Mouse (Mus musculus): Measurements from ENCODE around the gene Ckap2.

Ckap2 gene

DNA sequence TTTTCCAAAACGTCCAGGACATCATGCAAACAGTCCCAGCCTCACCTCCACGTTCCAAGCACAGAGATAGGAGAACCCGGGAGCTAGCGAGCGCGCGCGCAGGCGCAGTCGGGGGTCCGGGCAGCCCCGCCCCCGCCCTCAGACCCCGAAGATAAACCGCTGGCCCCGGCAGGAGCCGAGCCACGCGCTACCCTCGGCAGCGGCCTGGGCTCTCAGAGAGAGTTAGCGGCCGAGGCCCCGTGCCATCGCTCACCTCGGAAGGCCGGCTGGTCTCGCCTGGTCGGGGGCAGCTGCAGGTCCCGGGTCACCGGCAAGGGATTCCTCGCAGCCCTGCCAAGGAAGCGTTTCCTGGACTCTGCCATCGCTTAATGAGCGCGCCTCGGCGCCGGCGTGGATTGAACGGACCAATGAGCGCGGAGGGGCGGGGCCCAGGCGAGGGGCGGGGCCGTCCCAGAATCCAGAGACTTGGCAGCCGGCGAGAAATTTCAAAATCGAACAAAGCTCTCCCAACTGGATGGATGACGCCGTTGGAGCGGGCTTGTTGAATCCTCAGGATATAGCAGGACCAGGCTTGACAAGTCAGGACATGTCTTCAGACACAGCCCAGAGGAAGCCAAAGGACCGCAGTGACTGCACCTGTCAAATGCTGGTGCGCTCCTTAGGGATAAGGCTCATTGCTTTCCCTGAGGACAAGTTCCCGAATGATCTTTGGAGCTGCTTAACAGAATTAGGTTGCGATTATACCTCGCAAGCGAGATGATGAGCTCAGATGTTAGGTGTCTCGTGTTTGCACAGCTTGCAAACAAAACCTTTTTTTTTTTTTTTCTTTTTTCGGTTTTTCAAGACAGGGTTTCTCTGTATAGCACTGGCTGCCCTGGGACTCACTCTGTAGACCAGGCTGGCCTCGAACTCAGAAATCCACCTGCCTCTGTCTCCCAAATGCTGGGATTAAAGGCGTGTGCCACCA, at the start of gene Ckap2:
TSS of gene Ckap2 (minus strand) at position 389 of the 967 bp plus-strand sequence.
- DNase-seq (ENCODE audit: low spot score in 2 of 2): peak; percentile 71 to 81

DNA sequence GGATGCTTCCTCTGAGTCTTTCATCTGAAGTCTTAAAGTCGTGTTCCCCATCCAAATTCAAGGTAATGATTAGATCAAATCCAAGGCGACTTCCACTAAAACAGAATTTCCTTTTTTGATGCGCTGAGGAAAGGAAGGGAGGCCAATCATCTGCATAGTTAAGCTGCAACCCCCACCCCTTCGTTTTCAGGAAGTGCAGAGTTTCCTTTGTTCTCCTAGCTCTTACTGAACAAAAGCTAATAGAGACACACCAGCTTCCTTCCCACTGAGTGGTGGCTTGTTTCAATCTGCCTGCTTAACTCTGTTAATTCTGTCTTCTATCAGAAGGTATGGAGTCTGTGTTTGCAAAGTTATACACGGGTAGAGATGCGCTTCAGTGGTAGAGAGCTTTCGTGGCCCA, 43.0 kb upstream of the Ckap2 start:
- DNase-seq (ENCODE audit: low spot score in 2 of 2): no peak

DNA sequence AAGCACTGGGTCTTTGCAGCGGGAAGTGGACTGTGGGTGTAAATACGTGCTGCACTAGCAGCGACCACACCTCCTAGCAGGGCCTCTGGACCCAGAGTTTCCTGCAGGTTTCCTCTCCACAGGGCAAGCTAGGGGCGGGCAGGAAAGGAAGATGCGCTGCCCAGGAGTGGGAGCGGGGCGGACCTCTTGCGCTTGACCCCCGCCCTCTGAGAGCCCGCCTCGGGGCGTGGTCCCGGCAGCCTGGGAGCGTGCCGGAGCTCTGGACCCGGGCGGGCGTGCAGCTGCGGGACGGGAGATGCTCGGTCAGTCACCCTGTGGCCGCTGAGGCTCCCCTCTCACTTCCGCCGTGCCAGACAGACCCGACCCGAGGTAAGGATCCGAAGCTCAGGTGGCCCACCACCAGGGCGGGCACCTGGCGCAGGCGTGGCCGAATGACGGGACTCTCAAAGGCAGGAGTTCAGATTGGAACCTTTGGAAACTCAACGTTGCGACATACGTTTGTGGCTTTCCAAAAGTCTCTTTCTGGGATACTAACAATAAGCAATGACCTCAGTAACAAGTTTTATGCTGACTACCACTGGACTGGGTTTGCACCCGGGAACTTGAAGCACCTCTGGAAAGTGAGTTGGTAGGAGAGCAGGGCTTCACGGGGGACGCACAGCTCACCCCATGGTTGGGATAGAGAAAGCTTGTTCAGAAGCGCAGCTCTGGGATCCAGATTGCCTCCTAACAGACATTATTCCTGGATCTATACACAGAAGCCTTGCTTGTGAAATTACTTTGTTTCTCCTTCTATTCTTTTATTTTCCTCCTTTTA, 41.6 kb upstream of the Ckap2 start, which contains the start of gene Thsd1:
TSS of gene Thsd1 (plus strand) at position 253 of the 817 bp plus-strand sequence.
- DNase-seq (ENCODE audit: low spot score in 2 of 2): peak in 1 of 2 experiments; percentile 7

DNA sequence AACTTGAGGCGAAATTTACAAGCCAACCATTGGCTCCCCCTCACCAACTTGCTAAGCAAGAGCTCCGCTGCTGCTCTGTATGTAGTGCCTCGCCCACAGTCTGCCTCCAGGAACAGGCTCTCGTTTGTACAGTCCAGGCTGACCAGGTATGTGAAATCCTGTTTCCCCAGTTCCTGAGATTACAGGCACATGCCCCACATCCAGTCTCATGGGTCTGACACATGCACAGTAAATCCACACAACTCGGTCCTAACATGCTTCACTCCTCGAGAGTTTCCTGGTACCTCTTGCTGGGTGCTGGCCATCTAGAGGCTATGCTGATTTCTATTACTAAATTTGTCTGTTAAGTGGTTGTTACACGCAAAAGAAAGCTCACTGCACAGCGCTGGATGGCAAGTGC, 40.7 kb upstream of the Ckap2 start:
- no peak for DNase-seq (ENCODE audit: low spot score in 2 of 2)

DNA sequence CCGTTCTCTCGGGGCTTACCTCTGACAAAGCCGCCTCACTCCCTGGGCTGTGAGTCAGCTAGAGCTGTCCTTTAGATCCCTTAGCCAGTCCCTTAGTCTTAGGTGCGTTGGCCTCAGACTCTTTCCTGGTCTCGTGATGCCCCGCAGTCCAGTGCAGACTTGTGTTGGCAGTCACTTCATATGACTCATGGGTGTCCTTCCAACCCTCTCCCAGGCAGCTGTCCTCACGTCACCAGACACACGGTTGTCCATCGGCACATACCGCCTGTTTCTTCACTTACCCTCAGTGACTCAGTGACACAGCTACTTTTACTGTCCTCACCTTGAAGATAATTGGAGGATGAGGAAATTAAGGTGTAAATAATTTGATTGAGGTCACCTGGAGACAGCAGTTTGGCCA, 29.2 kb upstream of the Ckap2 start:
- no peak for DNase-seq (ENCODE audit: low spot score in 2 of 2)

DNA sequence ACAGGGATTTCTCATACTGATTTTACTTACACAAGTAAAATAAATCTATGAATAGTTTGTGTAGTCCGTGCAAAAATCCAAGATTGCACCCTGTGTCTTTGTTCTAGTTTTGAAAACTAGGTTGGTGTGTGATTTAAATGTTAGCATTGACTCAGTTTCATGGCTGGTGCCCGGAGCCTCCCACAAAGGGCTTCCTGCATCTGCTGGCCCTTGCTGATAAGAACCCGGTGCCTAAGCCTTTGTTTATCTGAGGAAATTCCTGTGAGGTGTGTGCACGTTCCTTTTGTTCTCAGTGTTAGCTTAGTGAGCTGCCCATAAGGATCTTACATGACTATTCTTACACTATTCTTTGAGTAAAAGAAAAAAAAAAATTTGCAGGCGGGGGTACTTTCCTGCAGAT, 23.4 kb upstream of the Ckap2 start:
- no peak for DNase-seq (ENCODE audit: low spot score in 2 of 2)

DNA sequence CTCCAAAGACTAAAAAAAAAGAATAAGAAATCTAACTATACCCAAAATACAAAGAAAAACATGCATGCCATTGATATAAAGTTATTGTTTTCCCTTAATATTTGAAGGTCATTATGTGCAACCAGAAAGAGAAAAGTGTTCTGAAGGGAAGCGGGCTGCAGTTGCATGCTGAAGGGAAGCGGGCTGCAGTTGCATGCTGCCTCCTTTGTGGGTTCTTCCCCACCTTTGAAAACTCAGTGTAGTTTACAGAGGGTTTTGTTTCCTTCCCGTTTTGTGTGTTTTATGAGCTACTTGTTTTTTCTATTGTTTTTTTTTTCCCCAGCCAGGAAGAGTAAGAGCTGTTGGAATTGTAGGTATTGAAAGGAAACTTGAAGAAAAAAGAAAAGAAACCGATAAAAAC, 21.9 kb upstream of the Ckap2 start:
- no peak for DNase-seq (ENCODE audit: low spot score in 2 of 2)

DNA sequence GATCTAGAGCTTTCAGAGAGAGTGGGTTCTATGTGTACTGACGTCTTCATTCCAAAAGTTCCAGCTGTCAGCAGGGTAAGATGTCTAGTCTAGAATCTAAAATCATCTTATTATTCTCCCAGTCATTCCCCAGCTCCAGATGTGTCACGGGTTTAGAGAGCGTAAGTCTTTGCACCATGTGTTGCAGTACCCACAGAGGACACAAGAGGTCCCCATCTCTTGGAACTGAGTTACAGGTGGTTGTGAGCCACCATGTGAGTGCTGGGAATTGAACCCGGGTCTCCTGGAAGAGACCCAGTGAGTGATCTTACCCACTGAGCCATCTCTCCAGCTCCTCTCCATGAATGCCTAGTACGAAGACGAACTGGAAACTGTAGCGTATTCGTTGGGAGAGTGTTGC, 13.9 kb upstream of the Ckap2 start:
- DNase-seq (ENCODE audit: low spot score in 2 of 2): no peak

DNA sequence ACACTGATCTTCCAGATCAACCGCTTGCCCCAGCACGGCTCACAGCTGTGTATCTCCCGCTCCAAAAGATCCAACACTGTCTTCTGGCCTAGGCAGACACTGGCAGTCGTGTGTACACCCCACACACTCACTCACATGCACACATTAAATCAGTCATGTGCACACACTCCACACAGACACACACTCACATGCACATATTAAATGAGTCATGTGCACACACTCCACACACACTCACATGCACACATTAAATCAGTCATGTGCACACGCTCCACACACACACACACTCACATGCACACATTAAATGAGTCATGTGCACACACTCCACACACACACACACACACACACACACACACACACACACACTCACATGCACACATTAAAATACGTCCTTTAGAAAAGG, 12.3 kb upstream of the Ckap2 start:
- DNase-seq (ENCODE audit: low spot score in 2 of 2): no peak

DNA sequence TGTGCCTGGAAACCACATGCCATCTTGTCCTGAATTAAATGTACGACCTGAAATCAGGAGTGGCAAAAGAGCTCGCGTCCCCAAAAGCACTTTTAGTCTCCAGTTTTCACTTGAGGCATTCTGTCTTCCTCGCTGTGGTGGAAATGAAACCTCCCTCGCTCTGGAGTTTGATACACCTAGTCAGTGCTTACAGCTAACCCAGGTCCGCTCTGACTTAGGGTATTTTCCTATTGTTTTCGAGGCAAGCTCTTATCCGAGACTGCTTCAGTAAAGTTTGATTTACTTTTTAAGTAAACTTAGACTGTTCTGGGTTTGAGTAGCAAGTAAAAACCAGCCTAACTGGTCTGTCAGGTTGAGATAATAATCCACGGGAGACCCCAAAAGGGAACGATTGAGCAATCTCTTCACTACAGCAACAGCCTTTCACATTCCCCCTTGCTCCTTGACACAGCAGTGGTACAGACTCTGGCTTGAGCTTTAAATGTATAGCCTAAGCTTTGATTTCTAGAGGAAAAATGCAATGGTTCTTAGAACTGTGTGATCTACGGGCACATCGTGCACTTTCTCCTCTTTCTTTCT, 7.9 kb upstream of the Ckap2 start:
- no peak for DNase-seq (ENCODE audit: low spot score in 2 of 2)

DNA sequence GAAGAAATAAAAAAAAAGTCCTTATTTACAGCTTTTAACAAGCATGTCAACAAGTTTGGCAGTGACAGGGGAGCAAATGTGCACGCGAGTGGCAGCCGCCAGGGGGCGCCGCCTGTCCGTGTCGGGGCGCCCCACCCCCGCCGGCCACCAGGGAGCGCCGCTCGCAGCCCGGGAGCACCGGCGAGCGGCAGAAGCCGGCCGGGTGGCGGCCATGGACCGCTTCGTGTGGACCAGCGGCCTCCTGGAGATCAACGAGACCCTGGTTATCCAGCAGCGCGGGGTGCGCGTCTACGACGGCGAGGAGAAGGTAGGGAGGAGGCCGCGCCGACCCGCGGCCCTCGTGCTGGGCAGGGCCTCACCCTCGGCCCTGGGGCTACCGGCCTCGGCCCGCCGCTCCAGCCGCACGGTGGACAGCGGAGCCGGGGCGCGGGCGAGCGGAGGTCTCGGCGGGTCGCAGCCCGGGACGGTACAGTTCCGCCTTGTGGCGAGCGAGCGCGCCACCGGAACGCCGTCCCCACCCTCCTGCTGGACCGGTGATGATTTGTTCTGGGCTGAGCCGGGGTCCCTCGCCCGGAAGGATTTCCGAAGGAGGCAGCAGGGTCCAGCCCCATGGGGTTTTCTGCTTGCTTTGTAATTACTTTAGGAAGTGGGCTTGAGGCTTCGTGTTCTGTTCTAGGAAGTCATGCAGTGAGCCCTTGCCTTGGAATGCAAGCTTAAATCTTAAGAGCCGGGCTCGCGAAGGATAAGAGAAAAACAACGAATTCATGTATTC, 7.2 kb upstream of the Ckap2 start, which contains the start of gene Vps36:
TSS of gene Vps36 (plus strand) at position 150 of the 772 bp plus-strand sequence.
- peak; percentile 67 to 85 for DNase-seq (ENCODE audit: low spot score in 2 of 2)

DNA sequence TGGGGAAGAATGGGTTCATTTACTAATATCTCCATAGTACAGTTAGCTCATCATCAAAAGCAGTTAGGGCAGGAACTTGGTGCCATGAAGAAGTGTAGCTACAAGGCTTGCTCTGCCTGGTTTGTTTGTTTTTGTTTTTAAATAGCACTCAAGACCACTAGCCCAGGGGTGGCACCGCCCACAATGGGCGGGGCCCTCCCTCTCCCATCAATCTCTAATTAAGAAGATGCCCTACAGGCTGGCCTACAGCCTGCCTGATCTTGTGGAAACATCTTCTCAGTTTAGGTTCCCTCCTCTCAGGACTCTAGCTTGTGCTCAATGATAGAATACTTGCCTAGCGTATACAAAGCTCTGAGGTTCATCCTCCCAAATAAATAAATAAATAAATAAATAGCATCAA, 735 bp downstream of the Ckap2 start:
- DNase-seq (ENCODE audit: low spot score in 2 of 2): no peak

DNA sequence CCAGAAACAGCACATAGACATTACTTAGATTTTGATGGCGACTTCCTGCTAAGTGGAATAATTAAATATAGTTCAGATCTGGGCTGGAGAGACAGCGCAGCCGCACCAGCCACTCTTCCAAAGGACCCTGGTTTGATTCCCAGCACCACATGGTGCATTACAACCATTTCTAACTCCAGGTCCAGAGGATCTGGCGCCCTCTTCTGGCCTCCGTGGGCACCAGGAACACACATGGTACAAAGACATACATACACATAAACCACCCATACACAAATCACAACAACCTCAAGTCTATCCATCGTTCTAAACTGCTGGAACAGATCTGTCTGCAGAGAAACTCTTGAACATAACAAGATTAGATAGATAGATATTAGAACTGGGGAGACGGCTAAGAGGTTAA, 9.7 kb downstream of the Ckap2 start:
- DNase-seq (ENCODE audit: low spot score in 2 of 2): no peak

DNA sequence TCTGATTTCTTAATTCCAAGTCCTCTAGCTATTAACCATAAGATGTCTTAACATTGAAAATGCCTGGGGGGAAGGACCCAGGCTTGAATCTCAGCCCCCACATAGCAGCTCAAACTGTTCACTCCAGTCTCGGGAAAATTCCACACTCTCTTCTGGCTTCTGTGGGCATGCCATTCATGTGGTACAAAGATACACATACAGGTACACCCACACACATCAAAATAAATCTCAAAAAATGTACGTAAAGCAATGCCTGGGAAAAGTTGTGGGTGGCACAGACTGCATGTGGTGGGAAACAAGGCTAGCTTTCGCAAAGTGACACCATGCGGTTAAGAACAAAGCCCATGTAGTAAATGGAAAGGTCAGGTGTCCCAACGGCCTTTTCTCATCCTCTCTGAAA, 16.5 kb downstream of the Ckap2 start:
- no peak for DNase-seq (ENCODE audit: low spot score in 2 of 2)

DNA sequence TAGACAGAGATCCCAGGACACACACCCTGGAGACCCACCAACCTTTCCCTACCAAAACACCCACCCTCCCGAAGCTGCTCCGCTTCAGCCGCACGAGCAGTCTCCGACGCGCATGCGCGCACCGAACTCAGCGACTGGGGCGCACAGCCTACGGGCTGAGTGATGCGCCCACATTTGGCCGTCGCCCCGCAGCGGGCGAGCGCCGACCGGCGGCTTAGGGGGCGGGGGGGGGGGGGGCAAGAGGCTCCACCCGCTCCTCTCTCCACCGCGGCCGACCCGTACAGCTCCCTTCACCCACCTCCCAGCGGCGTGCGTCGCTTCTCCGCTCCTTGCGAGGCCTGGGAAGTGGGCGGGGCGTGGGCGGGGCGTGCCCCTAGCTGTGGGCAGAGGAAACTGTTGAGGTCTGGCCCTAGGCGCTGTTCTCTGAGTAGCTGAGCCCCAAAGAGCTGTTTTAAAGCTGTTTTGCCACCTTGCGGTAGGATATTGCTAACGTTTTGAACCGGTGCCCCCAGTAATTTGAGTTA, 19.5 kb downstream of the Ckap2 start, which contains the start of gene Nek3:
TSS of gene Nek3 (minus strand) at position 356 of the 524 bp plus-strand sequence.
- peak; percentile 60 to 69 for DNase-seq (ENCODE audit: low spot score in 2 of 2)

DNA sequence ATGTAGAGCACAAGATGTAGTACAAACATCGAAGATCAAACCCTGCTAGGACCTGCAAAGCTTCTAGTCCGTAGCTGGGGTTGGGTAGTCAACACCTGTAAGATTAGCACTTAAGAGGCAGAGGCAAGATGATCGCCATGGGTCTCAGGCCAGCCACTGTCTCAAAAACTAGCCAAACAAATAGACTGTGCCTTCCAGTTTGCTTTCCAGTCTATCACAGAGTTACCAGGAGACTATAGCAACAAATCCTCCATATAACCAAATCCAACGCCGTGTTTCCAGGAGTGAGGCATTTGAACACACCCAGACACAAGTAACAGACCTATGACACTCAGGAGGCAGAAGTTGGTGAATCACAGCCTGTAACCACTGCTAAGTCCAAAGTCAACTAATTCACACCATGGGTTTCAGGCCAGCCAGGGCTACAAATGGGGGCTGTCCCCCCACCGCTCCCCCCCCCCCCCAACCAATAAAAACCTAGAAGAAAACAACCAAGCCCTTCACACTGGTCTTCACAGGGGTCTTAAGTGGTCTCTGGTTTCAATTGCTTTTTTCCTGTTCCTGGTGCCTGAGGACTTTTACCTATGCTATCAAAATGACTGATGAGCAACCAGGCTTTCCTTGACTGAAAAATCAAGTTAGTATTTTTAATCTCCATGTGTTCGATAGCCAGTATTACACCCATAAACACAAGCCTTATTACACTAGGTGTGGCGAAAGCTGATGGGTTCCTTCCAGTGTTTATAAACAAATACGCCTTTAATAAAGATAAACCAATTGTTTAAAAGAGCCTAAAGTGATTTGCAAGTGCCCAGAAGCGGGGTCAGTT, 20.2 kb downstream of the Ckap2 start:
- no peak for DNase-seq (ENCODE audit: low spot score in 2 of 2)

DNA sequence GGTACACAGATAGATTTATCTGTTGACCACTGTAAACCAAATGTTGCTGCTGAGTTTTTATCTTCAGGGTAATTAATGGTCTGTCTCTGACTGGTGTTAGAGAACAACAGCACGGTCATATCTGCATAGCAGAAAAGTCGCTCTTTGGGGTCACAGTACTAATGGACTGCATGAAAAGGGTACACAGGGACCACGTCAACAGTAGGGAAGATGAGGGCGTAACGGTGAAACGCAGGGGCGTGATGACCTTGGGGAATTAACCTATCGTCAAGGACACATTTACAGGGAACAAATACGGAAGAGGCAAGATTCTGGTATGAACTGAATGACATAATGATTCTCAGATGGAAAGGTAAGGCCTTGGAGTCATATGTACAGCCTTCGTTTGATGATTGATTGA, 21.2 kb downstream of the Ckap2 start:
- DNase-seq (ENCODE audit: low spot score in 2 of 2): no peak

DNA sequence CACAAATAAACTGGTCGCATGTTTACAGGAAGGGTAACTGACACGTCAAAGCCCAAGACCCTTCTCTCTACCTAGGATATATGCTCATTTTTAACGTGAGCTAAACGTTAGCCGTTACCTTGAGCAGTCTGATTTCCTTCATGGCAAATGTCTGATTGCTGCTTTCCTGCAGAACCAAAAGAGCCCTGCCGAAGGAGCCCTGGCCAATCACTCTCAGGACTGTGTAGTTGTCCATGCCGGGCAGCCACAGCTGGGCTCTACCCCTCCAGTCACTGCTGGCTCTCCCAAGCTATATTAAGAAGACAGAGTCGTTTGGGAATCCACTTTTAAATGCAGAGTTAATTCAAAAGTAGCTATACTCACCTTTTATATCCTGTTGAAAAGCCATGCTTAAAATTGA, 23.4 kb downstream of the Ckap2 start:
- no peak for DNase-seq (ENCODE audit: low spot score in 2 of 2)

DNA sequence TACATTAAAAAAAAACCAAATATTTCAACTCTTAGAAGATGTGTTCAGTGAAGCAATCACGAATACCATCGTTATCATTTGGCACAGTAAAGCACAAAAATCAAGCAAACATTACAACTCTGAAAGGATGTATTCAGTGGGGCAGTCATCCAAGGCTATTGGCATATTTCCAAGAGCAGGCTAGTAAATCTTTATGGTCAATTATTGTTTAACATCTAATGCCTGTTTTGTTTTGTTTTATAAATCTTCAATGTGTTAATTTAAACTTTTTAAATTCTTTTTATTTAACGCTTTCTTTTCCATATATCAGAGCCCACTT, 35.3 kb downstream of the Ckap2 start:
- no peak for DNase-seq (ENCODE audit: low spot score in 2 of 2)

DNA sequence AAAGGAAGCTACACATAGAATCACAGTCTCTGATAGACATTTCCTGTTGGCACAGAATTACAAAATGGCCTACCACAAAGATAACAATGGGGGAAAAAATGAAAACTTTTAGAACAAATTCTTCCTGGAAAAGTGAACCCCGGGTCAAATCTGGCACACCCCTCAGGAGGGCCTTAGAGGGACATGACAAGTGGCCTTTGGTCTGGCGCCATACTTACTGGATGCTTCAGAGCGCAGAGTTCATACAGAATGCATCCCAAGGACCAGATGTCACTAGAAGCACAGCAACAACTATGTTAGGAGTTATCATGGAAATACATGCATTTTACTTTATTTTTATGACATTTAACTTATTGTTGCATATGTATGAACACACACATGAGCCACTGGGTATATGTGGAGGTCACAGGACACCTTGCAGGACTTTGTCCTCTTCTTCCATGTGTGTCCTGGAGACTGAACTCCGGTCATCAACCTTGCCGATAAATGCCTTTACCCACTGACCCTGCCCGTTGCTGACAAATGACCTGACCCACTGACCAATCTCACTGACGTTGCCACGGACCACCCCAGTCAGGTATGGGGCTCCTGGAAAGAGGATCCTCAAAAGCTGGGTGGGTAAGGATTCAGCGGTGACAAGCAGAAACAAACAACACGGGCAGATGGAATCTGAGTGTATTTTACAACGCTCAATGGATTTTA, 35.8 kb downstream of the Ckap2 start:
- no peak for DNase-seq (ENCODE audit: low spot score in 2 of 2)
